Mouse (Mus musculus) megakaryocyte-erythroid progenitor cell, adult 5 weeks (primary cell): Measurements from ENCODE around the gene Dclk2. TPM values are rescaled to one million over a fixed set of nuclear protein-coding genes. Genes with fewer than 3 reads are reported as not detected.

Experiments
- polyA plus RNA-seq: library from polyadenylated mRNA; stranded (reverse); fragments of >175 nt; gene quantifications from 2 replicates; pipeline ENCODE4 v1.2.3, GENCODE M21; 2012

Dclk2 gene
- polyA plus RNA-seq = 3.3 and 4.1 TPM in 2 replicates

GRCm38 (mm10) chr3:86920343-86921083 lies at the start of gene Dclk2:
Gene Dclk2 (minus strand): TSS chr3:86920852.

Other genes starting within 250 kb of the Dclk2 start
- gene Cd1d1, start 78.6 kb upstream of the Dclk2 start, polyA plus RNA-seq = 3.1 and 4.5 TPM in 2 replicates